Mouse (Mus musculus) lung, embryonic 15.5 days (tissue): ENCODE data around the gene Fars2. TPM values are rescaled to one million over a fixed set of nuclear protein-coding genes. Genes with fewer than 3 reads are reported as not detected.

ENCODE experiments used
- ATAC-seq: fragments of 200-750 bp; cut with Nextera tagmentation; 2 replicates; pipeline ENCODE4 v1.8.0; 2017; ENCODE audit warnings: moderate number of reproducible peaks, borderline replicate concordance; ENCODE audit not compliant: low FRiP score, low TSS enrichment; ENCODE audit errors: extremely low read depth
- H3K27ac ChIP-seq: fragments of 300-500 bp; sonication (generic); 2 replicates; pipeline ENCODE4 v1.5.1; 2015; ENCODE audit warnings: moderate library complexity, mild to moderate bottlenecking, inconsistent platforms
- H3K27me3 ChIP-seq: fragments of 300-500 bp; sonication (generic); 2 replicates; pipeline ENCODE4 v1.6.1; 2015; ENCODE audit warnings: inconsistent platforms
- H3K36me3 ChIP-seq: fragments of 300-500 bp; sonication (generic); 2 replicates; pipeline ENCODE4 v1.6.1; 2015; ENCODE audit warnings: inconsistent platforms
- H3K4me1 ChIP-seq: fragments of 300-500 bp; sonication (generic); 2 replicates; pipeline ENCODE4 v1.6.1; 2015; ENCODE audit warnings: inconsistent platforms
- H3K4me2 ChIP-seq: fragments of 300-500 bp; sonication (generic); 2 replicates; pipeline ENCODE4 v1.6.1; 2015; ENCODE audit warnings: inconsistent platforms, mild to moderate bottlenecking, moderate library complexity
- H3K4me3 ChIP-seq: fragments of 300-500 bp; sonication (generic); 2 replicates; pipeline ENCODE4 v1.5.1; 2015; ENCODE audit warnings: mild to moderate bottlenecking, inconsistent platforms
- H3K9ac ChIP-seq: fragments of 300-500 bp; sonication (generic); 2 replicates; pipeline ENCODE4 v1.6.1; 2015; ENCODE audit warnings: inconsistent platforms
- H3K9me3 ChIP-seq: fragments of 300-500 bp; sonication (generic); 2 replicates; pipeline ENCODE4 v1.6.1; 2016; ENCODE audit warnings: inconsistent platforms
- WGBS: fragments of 180-500 bp; shearing (Covaris S2); methylation state at CpG from one replicate; pipeline ENCODE4 v1.1.7; 2015; 5-methylcytosine and 5-hydroxymethylcytosine counted together
- polyA plus RNA-seq: library from polyadenylated mRNA; unstranded; fragments of >200 nt; fragmentation: Nextera tagmentation; extraction: Ambion mirVana; gene quantifications from 2 replicates; pipeline ENCODE4 v1.2.1, GENCODE M21; 2015

Gene Fars2
- polyA plus RNA-seq, 1 experiment from 2014 or later, result 37.3 TPM

DNA sequence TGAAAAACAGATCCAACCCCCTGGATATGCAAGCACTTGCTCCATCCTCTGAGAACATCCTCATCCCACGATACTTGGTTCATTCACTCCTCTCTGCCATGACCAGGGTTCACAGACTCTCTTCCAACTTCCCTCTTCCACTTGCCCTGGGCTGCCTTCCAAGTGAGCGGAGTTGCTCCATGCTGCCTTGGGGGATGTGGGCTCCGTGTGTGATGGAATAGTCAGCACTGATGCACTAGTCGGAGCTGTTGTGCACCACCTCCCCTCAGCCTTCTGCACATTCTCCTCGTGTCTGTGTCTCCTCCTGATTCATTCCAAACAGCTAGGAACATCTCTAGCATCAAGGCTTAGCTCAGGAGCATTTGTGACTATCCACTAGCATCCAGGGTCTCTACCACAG lies 389.1 kb downstream of the Fars2 start:
- Histone ChIP-seq H3K4me2 (no peak overlapping the region), H3K9ac (no peak overlapping the region), H3K9me3 (no peaks in the 10 kb centered on the region), H3K4me1 (no peaks in the 10 kb centered on the region), H3K27ac (no peak overlapping the region), H3K36me3 (no peaks in the 10 kb centered on the region), H3K27me3 (no peaks in the 10 kb centered on the region), H3K4me3 (no peak overlapping the region)
- 55% methylated on average over 5 of the region's 5 CpGs for WGBS
- no peak for ATAC-seq

GRCm38 (mm10) chr13:36510161-36510560 lies 392.9 kb downstream of the Fars2 start:
- Histone ChIP-seq H3K4me3 (no peak overlapping the region), H3K9ac (no peak overlapping the region), H3K9me3 (no peaks in the 10 kb centered on the region), H3K4me2 (no peak overlapping the region), H3K4me1 (no peaks in the 10 kb centered on the region), H3K27ac (no peak overlapping the region), H3K27me3 (no peaks in the 10 kb centered on the region), H3K36me3 (no peaks in the 10 kb centered on the region)
- ATAC-seq, result no peak
- 75% methylated on average over 2 of the region's 2 CpGs for WGBS

DNA sequence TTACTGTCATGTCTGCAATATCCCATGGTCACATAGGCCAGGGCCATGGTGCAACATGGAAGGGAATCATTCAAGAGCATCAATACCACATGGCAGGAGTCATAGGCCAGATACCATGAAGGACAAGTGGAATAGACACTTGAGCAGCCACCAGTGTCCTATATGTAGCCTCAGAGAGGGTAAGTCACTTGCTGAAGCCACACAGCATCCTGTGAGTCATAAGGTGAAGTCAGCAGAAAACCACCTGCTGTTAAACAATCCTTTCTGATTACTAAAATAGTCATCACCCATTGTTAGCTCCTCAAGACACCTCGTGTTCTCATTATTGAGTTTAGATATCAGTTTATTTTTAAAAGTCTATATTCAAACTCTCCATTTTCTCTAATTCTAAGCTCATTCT lies 395.9 kb downstream of the Fars2 start:
- Histone ChIP-seq H3K27me3 (no peaks in the 10 kb centered on the region), H3K4me1 (no peaks in the 10 kb centered on the region), H3K4me2 (no peak overlapping the region), H3K27ac (no peak overlapping the region), H3K9ac (no peak overlapping the region), H3K9me3 (no peaks in the 10 kb centered on the region), H3K36me3 (no peaks in the 10 kb centered on the region), H3K4me3 (no peak overlapping the region)
- no peak for ATAC-seq
- WGBS, result 76% methylated on average over 1 of the region's 1 CpGs

DNA sequence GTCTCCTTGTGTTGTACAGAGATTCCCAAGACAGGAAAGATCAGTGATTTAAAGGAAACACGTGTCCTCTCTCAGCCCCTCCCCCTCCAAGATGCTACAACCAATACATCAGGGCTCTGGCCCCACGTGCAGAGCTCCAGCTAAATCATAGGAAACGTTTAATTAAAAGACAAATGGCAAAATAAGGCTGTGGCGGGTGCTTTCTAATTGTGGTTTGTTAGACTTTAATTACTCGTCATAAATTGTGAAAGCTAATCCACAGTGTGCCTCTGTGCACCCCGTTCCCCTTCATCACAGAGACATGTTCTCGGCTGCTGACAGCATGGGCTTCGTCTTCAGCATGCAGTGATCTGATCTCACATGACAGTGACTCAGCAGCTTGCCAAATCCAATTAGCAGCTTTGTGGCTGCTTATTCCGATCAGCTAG lies 400.9 kb downstream of the Fars2 start:
- no peak overlapping the region for H3K9ac ChIP-seq
- H3K4me3 ChIP-seq, result no peak overlapping the region
- ATAC-seq, result no peak
- H3K27me3 ChIP-seq, result no peaks in the 10 kb centered on the region
- WGBS, result 52% methylated on average over 9 of the region's 9 CpGs
- H3K36me3 ChIP-seq, result no peaks in the 10 kb centered on the region
- no peak overlapping the region for H3K4me2 ChIP-seq
- H3K4me1 ChIP-seq, result no peaks in the 10 kb centered on the region
- no peak overlapping the region for H3K27ac ChIP-seq
- no peaks in the 10 kb centered on the region for H3K9me3 ChIP-seq

- WGBS, result 93% methylated on average over 4 of the region's 4 CpGs
- no peaks in the 10 kb centered on the region for H3K36me3 ChIP-seq
- no peak overlapping the region for H3K4me3 ChIP-seq
- H3K27me3 ChIP-seq, result no peaks in the 10 kb centered on the region
- H3K27ac ChIP-seq, result no peak overlapping the region
- no peak overlapping the region for H3K9ac ChIP-seq
- peaks cover 24% of the 10 kb centered on the region for H3K4me1 ChIP-seq
- no peak overlapping the region for H3K4me2 ChIP-seq
- H3K9me3 ChIP-seq, result no peaks in the 10 kb centered on the region
- ATAC-seq, result no peak
Observed at GRCm38 (mm10) chr13:36527761-36528160, 410.5 kb downstream of the Fars2 start.

- 0 out of 2 replicates have a peak overlapping the region, but pooled peaks have one; percentile 5 for H3K27ac ChIP-seq
- no peak for ATAC-seq
- 39% methylated on average over 8 of the region's 8 CpGs for WGBS
Observed at GRCm38 (mm10) chr13:36528223-36528895, 411.1 kb downstream of the Fars2 start.

DNA sequence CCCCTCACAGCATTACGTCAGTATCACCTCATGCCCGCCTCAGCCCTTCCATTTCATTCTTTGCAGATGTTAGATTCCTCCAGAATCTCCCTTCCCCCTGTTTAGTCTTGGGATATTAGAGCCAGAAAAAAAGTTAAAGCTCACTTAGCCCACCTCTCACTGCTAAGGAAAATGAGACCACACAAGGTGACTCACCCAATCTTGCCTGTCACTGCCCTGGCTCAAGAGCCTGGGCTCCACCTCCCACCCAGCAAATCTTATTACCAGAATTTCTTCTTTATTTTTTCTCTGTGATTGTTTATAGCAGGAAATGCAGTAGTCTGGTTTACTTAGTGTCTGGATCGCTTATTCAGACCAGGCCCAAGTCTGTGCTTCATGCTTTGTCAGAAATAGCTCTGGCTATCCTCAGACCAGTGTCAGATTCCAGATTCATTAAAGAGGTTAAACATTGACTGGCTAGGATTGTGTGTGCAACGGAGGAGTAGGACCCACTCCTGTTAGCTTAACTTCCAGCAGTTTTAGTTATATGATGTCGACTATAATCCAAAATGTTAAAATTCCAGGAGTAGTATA lies 412.3 kb downstream of the Fars2 start:
- no peak overlapping the region for H3K4me3 ChIP-seq
- H3K27me3 ChIP-seq, result no peaks in the 10 kb centered on the region
- H3K27ac ChIP-seq, result peak overlapping the region; percentile 22; the same call in 1 of the 2 replicates
- H3K9ac ChIP-seq, result no peak overlapping the region
- H3K4me2 ChIP-seq, result no peak overlapping the region
- H3K36me3 ChIP-seq, result no peaks in the 10 kb centered on the region
- ATAC-seq, result no peak
- H3K9me3 ChIP-seq, result no peaks in the 10 kb centered on the region
- H3K4me1 ChIP-seq, result peaks cover 24% of the 10 kb centered on the region
- WGBS, result 59% methylated on average over 5 of the region's 5 CpGs

More at GRCm38 (mm10) chr13:36528223-36528895, 411.1 kb downstream of the Fars2 start:
- Histone ChIP-seq H3K9me3 (no peaks in the 10 kb centered on the region), H3K4me2 (no peak overlapping the region), H3K4me3 (no peak overlapping the region), H3K36me3 (no peaks in the 10 kb centered on the region), H3K27me3 (no peaks in the 10 kb centered on the region), H3K4me1 (peaks cover 24% of the 10 kb centered on the region), H3K9ac (no peak overlapping the region)

- no peak overlapping the region for H3K4me2 ChIP-seq
- H3K9me3 ChIP-seq, result no peaks in the 10 kb centered on the region
- peaks cover 24% of the 10 kb centered on the region for H3K4me1 ChIP-seq
- no peak overlapping the region for H3K9ac ChIP-seq
- H3K27me3 ChIP-seq, result no peaks in the 10 kb centered on the region
- WGBS, result 80% methylated on average over 1 of the region's 1 CpGs
- H3K4me3 ChIP-seq, result no peak overlapping the region
- H3K27ac ChIP-seq, result no peak overlapping the region
- H3K36me3 ChIP-seq, result no peaks in the 10 kb centered on the region
- ATAC-seq, result peak; percentile 43
Observed at GRCm38 (mm10) chr13:36530852-36531251, 413.6 kb downstream of the Fars2 start.

- Histone ChIP-seq H3K36me3 (no peaks in the 10 kb centered on the region), H3K9ac (no peak overlapping the region), H3K27ac (no peak overlapping the region), H3K4me3 (no peak overlapping the region), H3K4me1 (peaks cover 24% of the 10 kb centered on the region), H3K9me3 (no peaks in the 10 kb centered on the region), H3K27me3 (no peaks in the 10 kb centered on the region), H3K4me2 (no peak overlapping the region)
- 66% methylated on average over 3 of the region's 3 CpGs for WGBS
- no peak for ATAC-seq
Observed at GRCm38 (mm10) chr13:36531893-36532292, 414.7 kb downstream of the Fars2 start.

GRCm38 (mm10) chr13:36533071-36533470 lies 415.9 kb downstream of the Fars2 start:
- no peak overlapping the region for H3K4me3 ChIP-seq
- 95% methylated on average over 5 of the region's 5 CpGs for WGBS
- H3K9me3 ChIP-seq, result no peaks in the 10 kb centered on the region
- no peaks in the 10 kb centered on the region for H3K36me3 ChIP-seq
- no peak overlapping the region for H3K9ac ChIP-seq
- peaks cover 20% of the 10 kb centered on the region for H3K4me1 ChIP-seq
- no peak overlapping the region for H3K4me2 ChIP-seq
- H3K27ac ChIP-seq, result no peak overlapping the region
- no peaks in the 10 kb centered on the region for H3K27me3 ChIP-seq
- no peak for ATAC-seq

- H3K9ac ChIP-seq, result no peak overlapping the region
- 76% methylated on average over 7 of the region's 7 CpGs for WGBS
- no peak overlapping the region for H3K27ac ChIP-seq
- no peaks in the 10 kb centered on the region for H3K9me3 ChIP-seq
- no peaks in the 10 kb centered on the region for H3K27me3 ChIP-seq
- H3K4me3 ChIP-seq, result no peak overlapping the region
- H3K36me3 ChIP-seq, result no peaks in the 10 kb centered on the region
- H3K4me1 ChIP-seq, result peaks cover 20% of the 10 kb centered on the region
- no peak for ATAC-seq
- H3K4me2 ChIP-seq, result no peak overlapping the region
Observed at GRCm38 (mm10) chr13:36533518-36533917, 416.3 kb downstream of the Fars2 start.

DNA sequence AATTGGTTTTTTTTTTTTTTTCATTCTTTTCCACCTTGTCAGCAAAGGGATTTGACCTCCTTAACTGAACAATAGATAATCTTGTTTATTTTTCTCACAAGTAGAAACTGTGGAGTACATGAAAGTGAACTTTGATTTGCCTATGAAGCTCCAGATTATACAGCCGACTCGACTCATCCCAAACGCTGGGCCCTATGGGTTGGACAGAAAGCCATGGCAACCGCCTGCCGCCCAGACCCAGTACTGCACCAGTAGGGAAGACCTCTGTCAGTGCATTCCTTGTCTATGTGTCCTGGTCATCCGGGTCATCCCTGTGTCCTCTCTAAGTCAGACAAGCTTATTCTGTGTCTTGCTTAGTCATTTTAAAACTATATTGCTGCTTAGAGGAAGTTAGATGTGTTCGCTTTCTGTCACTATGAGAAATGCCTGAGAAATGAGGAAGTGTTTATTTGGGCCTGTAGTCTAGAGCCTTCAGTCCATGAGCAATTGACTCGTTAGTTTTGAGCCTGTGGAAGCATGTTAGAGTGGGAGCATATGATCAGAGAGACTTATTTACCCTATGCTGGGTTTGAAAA lies 416.8 kb downstream of the Fars2 start:
- no peaks in the 10 kb centered on the region for H3K27me3 ChIP-seq

More for the DNA sequence above, 416.8 kb downstream of the Fars2 start:
- ATAC-seq, result no peak
- H3K4me3 ChIP-seq, result no peak overlapping the region
- 60% methylated on average over 8 of the region's 8 CpGs for WGBS
- H3K36me3 ChIP-seq, result no peaks in the 10 kb centered on the region
- H3K4me1 ChIP-seq, result peaks cover 17% of the 10 kb centered on the region
- no peak overlapping the region for H3K9ac ChIP-seq
- H3K4me2 ChIP-seq, result no peak overlapping the region
- no peaks in the 10 kb centered on the region for H3K9me3 ChIP-seq
- H3K27ac ChIP-seq, result no peak overlapping the region
